Mouse (Mus musculus): ENCODE data around the gene Cars. TPM values are rescaled to one million over a fixed set of nuclear protein-coding genes. Genes with fewer than 3 reads are reported as not detected.

Cars gene
- total RNA-seq, 2 experiments from 2014 or later, result 32.7 to 32.9 TPM

- no peak for DNase-seq
Observed at GRCm38 (mm10) chr7:143511335-143511712, 88.6 kb downstream of the Cars start.

GRCm38 (mm10) chr7:143510593-143511334, 89.1 kb downstream of the Cars start:
- no peak for DNase-seq

GRCm38 (mm10) chr7:143509566-143509965, 90.3 kb downstream of the Cars start:
- DNase-seq, result no peak

Small RNA genes within 50 kb of the gene (microRNA-seq; reads per million reads assigned to microRNA genes)
- 0 to 1.1 reads per million in 2 experiments for gene Mir7064 (ENCODE audit: borderline replicate concordance in 2 of 2)

Other genes with a start within 250 kb of the Cars start
- 100 to 1,000 TPM in 1 of 2 experiments, 10 to 100 TPM in 1; 95.8 to 152 TPM for gene Cdkn1c, start 139.0 kb downstream of the Cars start, total RNA-seq (2021)
- under 1 TPM in 1 of 2 experiments, not detected in 1; 0.29 TPM for gene Slc22a18, start 126.4 kb downstream of the Cars start, total RNA-seq (2021)
- gene Phlda2, start 96.9 kb downstream of the Cars start, total RNA-seq (2021), result not detected
- 100 to 1,000 TPM; 167 to 174 TPM for gene Nap1l4, start 51.0 kb downstream of the Cars start, total RNA-seq (2021)
- under 1 TPM; 0.08 to 0.43 TPM for gene Tnfrsf26, start 28.6 kb upstream of the Cars start, total RNA-seq (2021)
- gene Tnfrsf22, start 49.6 kb upstream of the Cars start, total RNA-seq (2021), result 1 to 10 TPM; 1.4 to 1.7 TPM
- gene Tnfrsf23, start 85.8 kb upstream of the Cars start, total RNA-seq (2021), result 1 to 10 TPM; 3.2 to 5.0 TPM
- gene Osbpl5, start 156.9 kb upstream of the Cars start, total RNA-seq (2021), result 10 to 100 TPM; 18.7 to 19.0 TPM
- gene Mrgprg, start 166.9 kb upstream of the Cars start, total RNA-seq (2021), result under 1 TPM in 1 of 2 experiments, not detected in 1; 0.29 TPM
- gene Mrgpre, start 184.4 kb upstream of the Cars start, total RNA-seq (2021), result under 1 TPM; 0.64 to 0.67 TPM
- 1 to 10 TPM; 2.7 to 3.8 TPM for gene Nadsyn1, start 222.8 kb upstream of the Cars start, total RNA-seq (2021)
- 1 to 10 TPM; 4.8 TPM for gene Dhcr7, start 223.1 kb upstream of the Cars start, total RNA-seq (2021)

Data from gastrocnemius, postnatal 25 days (tissue).